Mouse (Mus musculus) forebrain, embryonic 14.5 days (tissue): Measurements from ENCODE around the gene Ebpl. TPM values are rescaled to one million over a fixed set of nuclear protein-coding genes. Genes with fewer than 3 reads are reported as not detected.

ENCODE experiments used
- ATAC-seq: fragments of 200-750 bp; cut with Nextera tagmentation; 2 replicates; pipeline ENCODE4 v1.8.0; 2017; ENCODE audit warnings: mild to moderate bottlenecking, moderate library complexity
- DNase-seq: peaks from one replicate; pipeline ENCODE4 v3.0.0-alpha.2; 2015; ENCODE audit warnings: low spot score
- H3K27ac ChIP-seq: fragments of 300-500 bp; sonication (generic); 2 replicates; pipeline ENCODE4 v1.5.1; 2014; ENCODE audit warnings: low read depth, mild to moderate bottlenecking, control low read depth, low read length, moderate library complexity
- H3K27me3 ChIP-seq: fragments of 300-500 bp; sonication (generic); replicated peaks from 2 replicates; pipeline ENCODE4 v1.6.1; 2014; ENCODE audit warnings: low read length, control low read depth, mixed read lengths; ENCODE audit not compliant: control insufficient read depth, insufficient read depth
- H3K36me3 ChIP-seq: fragments of 300-500 bp; sonication (generic); 2 replicates; pipeline ENCODE4 v1.6.1; 2014; ENCODE audit warnings: low read length, control low read depth; ENCODE audit not compliant: control insufficient read depth, insufficient read depth
- H3K4me1 ChIP-seq: fragments of 300-500 bp; sonication (generic); 2 replicates; pipeline ENCODE4 v1.6.1; 2014; ENCODE audit warnings: antibody characterized with exemption, low read length, control low read depth; ENCODE audit not compliant: control insufficient read depth, insufficient read depth
- H3K4me2 ChIP-seq: fragments of 300-500 bp; sonication (generic); 2 replicates; pipeline ENCODE4 v1.6.1; 2014; ENCODE audit warnings: mild to moderate bottlenecking, control low read depth, low read length
- H3K4me3 ChIP-seq: fragments of 300-500 bp; sonication (generic); 2 replicates; pipeline ENCODE4 v1.5.1; 2014; ENCODE audit warnings: low read depth, low read length, control low read depth
- H3K9ac ChIP-seq: fragments of 300-500 bp; sonication (generic); 2 replicates; pipeline ENCODE4 v1.6.1; 2014; ENCODE audit warnings: mild to moderate bottlenecking, low read length, control low read depth, moderate library complexity
- H3K9me3 ChIP-seq: fragments of 300-500 bp; sonication (generic); replicated peaks from 2 replicates; pipeline ENCODE4 v1.6.1; 2016; ENCODE audit warnings: low read length, control low read depth, mixed read lengths; ENCODE audit not compliant: control insufficient read depth
- WGBS: fragments of 180-500 bp; shearing (Covaris S2); extraction: QIAGEN DNeasy Blood & Tissue Kit; methylation state at CpG from one replicate; pipeline ENCODE4 v1.1.7; 2014; 5-methylcytosine and 5-hydroxymethylcytosine counted together
- polyA plus RNA-seq: library from polyadenylated mRNA; unstranded; fragments of >200 nt; fragmentation: Nextera tagmentation; extraction: Ambion mirVana; gene quantifications from 2 replicates; pipeline ENCODE4 v1.2.1, GENCODE M21; 2014

Gene Ebpl
- polyA plus RNA-seq, 1 experiment from 2014 or later = 10.5 TPM

GRCm38 (mm10) chr14:61310963-61311362 lies 49.3 kb downstream of the Ebpl start:
- no peak overlapping the region for H3K27ac ChIP-seq
- no peaks in the 10 kb centered on the region for H3K4me1 ChIP-seq
- DNase-seq = peak; percentile 61
- ATAC-seq = no peak
- no peak overlapping the region for H3K4me3 ChIP-seq
- H3K36me3 ChIP-seq = no peaks in the 10 kb centered on the region
- WGBS = 68% methylated on average over 12 of the region's 12 CpGs
- no peaks in the 10 kb centered on the region for H3K27me3 ChIP-seq
- no peak overlapping the region for H3K4me2 ChIP-seq
- no peaks in the 10 kb centered on the region for H3K9me3 ChIP-seq
- H3K9ac ChIP-seq = no peak overlapping the region

DNA sequence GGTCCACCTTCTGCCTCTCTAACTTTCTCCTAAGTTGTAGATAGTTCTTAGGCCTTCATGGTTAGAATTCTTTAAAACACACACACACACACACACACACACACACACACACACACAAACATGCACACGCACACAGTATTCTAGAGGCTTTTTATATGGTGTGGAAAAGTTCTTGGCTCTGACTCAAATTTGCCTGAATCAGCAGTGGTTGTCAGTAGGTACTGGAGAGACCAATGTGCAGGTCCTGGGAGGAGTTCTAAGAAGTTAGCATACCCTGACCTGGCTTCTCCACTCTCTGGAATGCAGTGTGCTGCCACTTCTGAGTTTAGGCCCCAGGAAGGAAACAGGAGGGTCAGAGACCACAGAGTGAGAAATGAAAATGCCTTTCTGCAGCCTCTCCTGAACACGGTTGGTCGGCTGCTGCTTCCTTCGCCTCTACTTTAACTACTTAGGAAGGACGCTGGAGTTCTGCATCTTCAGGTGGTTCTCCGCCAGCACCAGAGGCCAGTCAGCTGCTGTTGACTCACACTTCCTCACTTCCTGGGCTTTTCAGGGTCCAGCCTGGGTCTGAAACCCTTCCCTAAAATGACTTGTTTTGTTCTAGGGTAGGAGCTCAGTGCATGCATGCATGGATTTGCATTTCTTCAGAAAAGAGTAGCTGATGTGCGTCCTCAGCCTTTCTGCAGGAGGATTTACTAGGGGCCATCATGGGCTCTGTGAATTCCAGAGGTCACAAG lies 50.0 kb downstream of the Ebpl start:
- WGBS = 77% methylated on average over 7 of the region's 7 CpGs
- no peaks in the 10 kb centered on the region for H3K27me3 ChIP-seq
- DNase-seq (no peak), ATAC-seq (no peak)
- H3K9ac ChIP-seq = no peak overlapping the region
- no peak overlapping the region for H3K4me3 ChIP-seq
- H3K27ac ChIP-seq = no peak overlapping the region
- no peaks in the 10 kb centered on the region for H3K9me3 ChIP-seq
- H3K4me1 ChIP-seq = no peaks in the 10 kb centered on the region
- H3K36me3 ChIP-seq = no peaks in the 10 kb centered on the region
- no peak overlapping the region for H3K4me2 ChIP-seq

- DNase-seq (no peak), ATAC-seq (no peak)
- no peak within 1 kb of the TSS for H3K27ac ChIP-seq
- no peaks in the 10 kb centered on the region for H3K27me3 ChIP-seq
- H3K9me3 ChIP-seq = no peaks in the 10 kb centered on the region
- H3K4me3 ChIP-seq = no peak within 1 kb of the TSS
- no peaks in the 10 kb centered on the region for H3K36me3 ChIP-seq
- 74% methylated on average over 6 of the region's 6 CpGs for WGBS
- H3K4me1 ChIP-seq = no peaks in the 10 kb centered on the region
- H3K9ac ChIP-seq = no peak within 1 kb of the TSS
- H3K4me2 ChIP-seq = no peak within 1 kb of the TSS
Observed at GRCm38 (mm10) chr14:61309593-61309992, 50.6 kb downstream of the Ebpl start, which contains the start of gene Arl11. Gene Arl11, plus strand, starts transcription at chr14:61309753.

DNA sequence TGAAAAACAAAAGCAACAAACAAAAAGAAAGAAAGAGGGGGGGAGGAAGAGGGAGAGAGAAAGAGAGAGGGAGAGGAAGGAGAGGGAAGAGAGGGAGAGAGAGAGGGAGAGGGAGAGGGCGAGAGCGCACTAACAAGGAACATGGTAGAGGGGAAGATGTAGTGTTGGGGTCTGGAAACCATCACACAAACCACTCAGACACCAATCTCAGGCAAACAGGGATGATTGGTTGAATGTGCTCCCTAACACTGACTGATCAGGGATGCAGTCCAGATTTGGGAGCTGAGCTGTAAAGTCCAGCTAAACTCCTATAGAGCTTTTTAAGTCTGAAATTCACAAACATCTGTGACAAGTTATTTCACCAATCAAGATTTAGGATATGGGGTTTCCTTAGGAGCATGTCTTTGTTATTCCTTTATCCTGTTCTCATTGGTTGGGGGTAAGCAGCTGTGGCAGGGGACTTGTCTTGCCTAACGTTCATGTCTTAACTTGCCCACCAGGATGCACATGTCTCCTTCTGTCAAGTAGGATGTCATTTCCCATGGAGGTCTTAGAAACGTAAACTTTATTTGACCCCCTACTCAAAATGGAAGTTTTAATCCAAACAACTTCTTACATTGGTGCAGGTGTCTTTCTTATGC lies 56.1 kb downstream of the Ebpl start:
- ATAC-seq = no peak
- H3K27ac ChIP-seq = no peak overlapping the region
- H3K4me3 ChIP-seq = no peak overlapping the region
- H3K9ac ChIP-seq = no peak overlapping the region
- no peaks in the 10 kb centered on the region for H3K4me1 ChIP-seq
- no peaks in the 10 kb centered on the region for H3K27me3 ChIP-seq
- DNase-seq = no peak
- no peaks in the 10 kb centered on the region for H3K36me3 ChIP-seq
- 89% methylated on average over 4 of the region's 4 CpGs for WGBS
- no peaks in the 10 kb centered on the region for H3K9me3 ChIP-seq
- H3K4me2 ChIP-seq = no peak overlapping the region

DNA sequence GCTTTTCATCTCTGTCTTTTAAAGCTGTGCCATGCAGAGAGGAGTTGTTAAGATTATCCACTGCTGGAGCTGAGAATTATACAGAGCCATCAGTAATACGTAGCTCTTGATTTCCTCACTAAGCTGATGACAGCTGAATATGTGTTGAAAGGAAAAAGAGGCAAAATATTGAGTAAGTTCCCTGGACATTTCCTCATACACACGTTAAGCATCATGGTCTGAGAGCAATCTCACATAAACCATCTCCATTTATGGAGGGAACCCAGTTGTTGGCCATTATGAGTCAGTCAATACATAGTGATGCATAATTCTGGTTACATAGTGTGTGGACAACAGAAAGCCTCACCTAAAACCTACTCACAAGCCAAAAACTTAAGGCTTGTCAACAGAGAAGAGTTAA lies 57.8 kb downstream of the Ebpl start:
- Histone ChIP-seq H3K4me1 (no peaks in the 10 kb centered on the region), H3K27me3 (no peaks in the 10 kb centered on the region), H3K9ac (no peak overlapping the region), H3K4me3 (no peak overlapping the region), H3K9me3 (no peaks in the 10 kb centered on the region), H3K4me2 (no peak overlapping the region), H3K36me3 (no peaks in the 10 kb centered on the region), H3K27ac (no peak overlapping the region)
- ATAC-seq (no peak), DNase-seq (no peak)
- 79% methylated on average over 2 of the region's 2 CpGs for whole genome bisulfite sequencing

DNA sequence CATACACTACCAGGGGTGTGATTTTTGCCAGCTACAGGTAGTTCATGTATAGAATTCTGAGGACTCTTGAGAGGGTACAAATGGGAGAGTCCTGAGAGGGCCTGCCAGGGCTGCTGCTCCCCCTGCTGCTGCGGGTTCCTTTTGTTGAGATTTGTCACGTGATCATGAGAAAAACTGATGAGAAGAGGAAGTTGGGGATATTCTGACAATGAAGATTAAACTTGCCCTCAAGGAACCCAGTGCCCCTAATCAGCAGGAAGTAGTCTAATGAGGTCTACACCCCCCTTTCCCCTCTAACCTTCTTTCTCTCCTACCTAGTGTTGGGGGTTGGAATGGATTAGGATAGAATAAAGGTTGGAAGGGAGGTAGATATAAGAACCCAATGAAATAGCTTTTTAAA lies 58.9 kb downstream of the Ebpl start:
- Histone ChIP-seq H3K4me3 (no peak overlapping the region), H3K9me3 (no peaks in the 10 kb centered on the region), H3K4me2 (no peak overlapping the region), H3K27me3 (no peaks in the 10 kb centered on the region), H3K27ac (no peak overlapping the region), H3K9ac (no peak overlapping the region), H3K36me3 (no peaks in the 10 kb centered on the region), H3K4me1 (no peaks in the 10 kb centered on the region)
- 41% methylated on average over 2 of the region's 2 CpGs for WGBS
- no peak for ATAC-seq
- DNase-seq = no peak

- Histone ChIP-seq H3K4me3 (no peak overlapping the region), H3K36me3 (no peaks in the 10 kb centered on the region), H3K27me3 (no peaks in the 10 kb centered on the region), H3K9ac (no peak overlapping the region), H3K4me2 (no peak overlapping the region), H3K4me1 (no peaks in the 10 kb centered on the region), H3K9me3 (no peaks in the 10 kb centered on the region), H3K27ac (no peak overlapping the region)
- DNase-seq = no peak
- ATAC-seq = no peak
- WGBS = 91% methylated on average over 6 of the region's 6 CpGs
Observed at GRCm38 (mm10) chr14:61299810-61300209, 60.4 kb downstream of the Ebpl start.

GRCm38 (mm10) chr14:61294738-61295079 lies 65.5 kb downstream of the Ebpl start:
- H3K4me2 ChIP-seq = peak overlapping the region; percentile 17; the same call in 1 of the 2 replicates
- peak; percentile 65 for DNase-seq
- H3K9me3 ChIP-seq = no peaks in the 10 kb centered on the region
- 16% methylated on average over 6 of the region's 6 CpGs for WGBS
- no peaks in the 10 kb centered on the region for H3K36me3 ChIP-seq
- no peak overlapping the region for H3K4me3 ChIP-seq
- H3K9ac ChIP-seq = no peak overlapping the region
- ATAC-seq = 0 out of 2 replicates have a peak, but pooled peaks have one; percentile 29
- no peaks in the 10 kb centered on the region for H3K4me1 ChIP-seq
- no peak overlapping the region for H3K27ac ChIP-seq
- no peaks in the 10 kb centered on the region for H3K27me3 ChIP-seq
